Mouse (Mus musculus) G1E (cell line): ENCODE data around the gene 4632433K11Rik.

Experiments
- CTCF ChIP-seq: IDR thresholded peaks from 2 replicates; pipeline ENCODE4 v1.5.1; 2012; ENCODE audit warnings: low read depth, low read length, inconsistent platforms, mixed read lengths
- GATA1 ChIP-seq: IDR thresholded peaks from 2 replicates; pipeline ENCODE4 v1.6.1; 2012; ENCODE audit warnings: borderline replicate concordance, low read length, inconsistent platforms, mixed read lengths

DNA sequence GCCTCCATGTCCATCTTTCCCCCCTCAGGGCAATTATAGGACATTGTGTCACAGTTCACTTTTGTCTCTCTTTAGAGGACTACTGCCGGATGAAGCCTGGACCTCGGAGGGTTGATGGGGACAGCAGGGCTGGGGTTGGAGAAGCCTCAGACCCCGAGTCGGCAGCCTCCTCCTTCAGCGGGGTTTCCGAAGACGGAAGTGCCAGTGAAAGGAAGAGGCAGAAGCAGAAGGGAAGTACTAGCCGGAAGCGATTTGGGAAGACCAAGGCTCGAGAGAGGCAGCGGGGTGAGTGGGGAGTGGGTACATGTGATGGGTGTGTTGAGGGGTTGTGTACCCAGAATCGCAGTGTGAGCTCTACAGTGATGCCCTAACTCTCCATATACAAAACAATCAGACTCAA, 25.5 kb downstream of the 4632433K11Rik start:
- no peak for TF ChIP-seq CTCF
- no peak for TF ChIP-seq GATA1
